Mouse (Mus musculus) heart, adult 18-20 months (tissue): ENCODE measurements around the gene Jade3. TPM values are rescaled to one million over a fixed set of nuclear protein-coding genes. Genes with fewer than 3 reads are reported as not detected.
A peak's percentile ranks its signal among the peaks of the same experiment; 100 is the strongest.

Experiments used
- DNase-seq, 2 experiments: peaks; one replicate each; pipeline ENCODE4 v3.0.0; 2021 to 2022; ENCODE audit warnings: mixed read lengths in 1 of 2
- total RNA-seq, 2 experiments: library from RNA; stranded (reverse); gene quantifications; 2 replicates each; pipeline ENCODE4 v1.2.3; 2021

The Jade3 gene
- total RNA-seq, 2 experiments from 2014 or later, result 2.0 to 2.1 TPM

- peak in 1 of 2 experiments; percentile 20 for DNase-seq
Measured at GRCm38 (mm10) chrX:20548011-20548879, 122.8 kb downstream of the Jade3 start.

- no peak for DNase-seq
Measured at GRCm38 (mm10) chrX:20548880-20549440, 123.5 kb downstream of the Jade3 start.

- no peak for DNase-seq
Measured at GRCm38 (mm10) chrX:20549532-20549931, 124.0 kb downstream of the Jade3 start, which contains the start of gene Rgn. Gene Rgn (plus strand): TSS chrX:20549787.

- DNase-seq, result no peak
Measured at GRCm38 (mm10) chrX:20552199-20552598, 126.7 kb downstream of the Jade3 start.

GRCm38 (mm10) chrX:20561846-20562245 lies 136.4 kb downstream of the Jade3 start:
- DNase-seq, result no peak

- no peak for DNase-seq
Measured at GRCm38 (mm10) chrX:20563941-20564340, 138.5 kb downstream of the Jade3 start.

Other genes starting within 250 kb of the Jade3 start
- 1 to 10 TPM; 3.8 to 4.9 TPM for gene Slc9a7, start 133.9 kb upstream of the Jade3 start, total RNA-seq
- 10 to 100 TPM; 10.4 TPM for gene Rp2, start 61.2 kb upstream of the Jade3 start, total RNA-seq
- under 1 TPM; 0.28 to 0.52 TPM for gene Rgn, start 124.1 kb downstream of the Jade3 start, total RNA-seq
- 10 to 100 TPM; 16.4 to 19.2 TPM for gene Rbm10, start 191.8 kb downstream of the Jade3 start, total RNA-seq
- 100 to 1,000 TPM; 646 to 672 TPM for gene Ndufb11, start 191.9 kb downstream of the Jade3 start, total RNA-seq
- 100 to 1,000 TPM; 206 to 212 TPM for gene Uba1, start 232.6 kb downstream of the Jade3 start, total RNA-seq